Mouse (Mus musculus) left cerebral cortex, postnatal 14 days (tissue): ENCODE results near the gene Diaph3. TPM values are rescaled to one million over a fixed set of nuclear protein-coding genes. Genes with fewer than 3 reads are reported as not detected.
"Not testable (repeated sequence)": the region's sequence is repeated elsewhere in the genome, so short reads cannot be mapped to it uniquely, and the experiment has no call there.

Source experiments
- DNase-seq, 2 experiments: peaks; one replicate each; pipeline ENCODE4 v3.0.0; 2021 to 2022; ENCODE audit warnings: low spot score in 2 of 2, mixed read lengths in 1 of 2
- intact Hi-C: fragments of 180-260 bp; cut with DNase I; formaldehyde crosslinking; loops from one replicate; pipeline ENCODE4 v1.15.1; 2025
- total RNA-seq, 2 experiments: library from RNA; stranded (reverse); gene quantifications; 2 replicates each; pipeline ENCODE4 v1.2.3; 2021

Diaph3 gene
- total RNA-seq, 2 experiments from 2014 or later: 4.2 to 5.1 TPM

DNA sequence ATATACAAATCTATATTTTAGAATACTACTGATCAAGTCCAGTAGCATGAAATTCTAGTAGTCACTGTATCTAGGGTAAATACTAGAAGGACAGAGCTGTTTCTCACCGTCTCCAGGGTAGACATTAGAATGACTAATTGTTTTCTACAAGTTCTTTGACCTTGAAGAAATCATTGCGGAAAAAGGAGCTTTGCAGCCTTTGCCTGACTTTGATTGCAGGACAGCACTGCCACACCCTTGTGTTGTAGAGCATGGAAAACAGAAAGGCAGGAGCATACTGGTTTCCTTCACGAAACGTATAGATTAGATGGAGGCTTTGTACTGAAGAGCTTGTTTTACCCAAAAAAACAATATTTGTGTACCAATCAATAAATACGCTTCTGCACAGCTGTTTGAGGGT lies 52.6 kb downstream of the Diaph3 start:
- intact Hi-C loops: no loop called here
- DNase-seq: no peak

DNA sequence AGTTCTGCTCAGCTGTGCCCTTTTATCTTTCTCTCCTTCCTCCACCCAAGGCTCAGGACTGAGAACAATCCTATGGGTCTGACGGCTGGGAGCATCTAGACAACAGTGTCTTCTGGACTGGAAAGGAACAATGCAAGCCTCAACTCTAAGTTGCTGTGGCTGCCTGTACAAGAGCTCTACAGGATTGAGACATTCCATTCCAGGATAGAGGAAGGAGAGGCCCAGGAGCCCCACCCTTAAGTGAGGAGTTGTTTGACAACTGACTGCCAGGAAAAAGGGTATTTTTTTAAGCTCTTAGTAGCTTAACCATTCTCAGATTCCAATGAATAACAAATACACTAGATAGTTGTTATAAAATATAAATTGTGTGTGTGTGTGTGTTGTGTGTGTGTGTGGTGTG lies 53.0 kb downstream of the Diaph3 start:
- no peak for DNase-seq

DNA sequence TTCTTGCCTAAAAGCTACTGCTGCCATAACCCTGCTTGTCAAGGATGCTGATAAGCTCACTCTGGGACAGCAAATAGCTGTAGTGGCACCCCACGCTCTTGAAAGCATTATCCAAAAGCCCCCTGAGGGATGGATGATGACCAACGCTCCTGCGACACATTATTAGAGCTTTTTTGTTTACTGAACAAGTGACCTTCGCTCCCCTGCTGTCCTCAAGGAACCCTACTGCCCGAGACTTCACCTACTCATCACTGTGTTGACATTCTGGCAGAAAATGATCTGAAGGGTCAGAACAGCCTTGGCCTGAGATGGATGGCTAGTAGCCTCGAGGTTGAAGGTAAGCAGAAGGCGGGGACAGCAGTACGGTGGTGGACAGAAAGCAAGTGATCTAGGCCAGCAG lies 56.1 kb downstream of the Diaph3 start:
- DNase-seq, intact Hi-C loops: not testable (repeated sequence)

More for the DNA sequence above, 53.0 kb downstream of the Diaph3 start:
- intact Hi-C loops: no loop called here

DNA sequence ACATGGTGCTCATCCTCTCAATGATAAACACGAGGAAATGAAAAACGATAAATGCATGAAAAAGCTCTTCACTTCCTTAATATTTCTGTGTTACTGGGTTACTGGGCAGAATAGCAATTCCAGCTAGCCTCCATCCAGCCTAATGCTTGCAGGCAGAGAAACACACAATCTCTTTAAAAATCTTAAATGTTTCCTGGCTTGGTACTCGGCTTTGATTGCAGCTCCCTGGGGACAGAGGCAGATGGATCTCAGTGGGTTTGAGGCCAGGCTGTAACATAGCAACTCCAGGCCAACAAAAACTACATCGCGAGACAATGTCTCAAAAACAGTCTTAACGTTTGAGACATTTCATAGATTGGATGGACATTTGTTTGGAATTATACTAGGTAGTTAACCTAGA lies 57.1 kb downstream of the Diaph3 start:
- intact Hi-C loops: no loop called here

DNA sequence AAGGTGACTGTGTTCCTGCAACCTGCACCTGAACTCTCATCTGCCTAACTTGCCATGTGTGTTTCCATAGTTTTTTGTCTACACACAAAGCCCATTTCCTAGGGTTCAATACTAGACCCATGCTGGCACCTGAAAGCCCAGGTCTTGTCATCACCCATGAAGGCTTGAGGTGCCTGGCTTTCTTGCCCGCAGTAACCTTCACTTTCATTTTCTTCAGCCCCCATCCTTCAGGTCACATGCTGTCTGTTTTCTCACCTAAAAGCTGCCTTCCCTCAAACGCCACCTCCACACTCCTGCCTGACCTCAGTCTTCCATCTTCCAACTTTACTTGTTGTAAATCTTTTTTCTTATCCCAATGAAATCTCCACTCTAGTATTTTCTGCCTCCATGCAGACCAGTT lies 61.3 kb downstream of the Diaph3 start:
- intact Hi-C loops: no loop called here
- DNase-seq: no peak

More for the DNA sequence above, 57.1 kb downstream of the Diaph3 start:
- no peak for DNase-seq

DNA sequence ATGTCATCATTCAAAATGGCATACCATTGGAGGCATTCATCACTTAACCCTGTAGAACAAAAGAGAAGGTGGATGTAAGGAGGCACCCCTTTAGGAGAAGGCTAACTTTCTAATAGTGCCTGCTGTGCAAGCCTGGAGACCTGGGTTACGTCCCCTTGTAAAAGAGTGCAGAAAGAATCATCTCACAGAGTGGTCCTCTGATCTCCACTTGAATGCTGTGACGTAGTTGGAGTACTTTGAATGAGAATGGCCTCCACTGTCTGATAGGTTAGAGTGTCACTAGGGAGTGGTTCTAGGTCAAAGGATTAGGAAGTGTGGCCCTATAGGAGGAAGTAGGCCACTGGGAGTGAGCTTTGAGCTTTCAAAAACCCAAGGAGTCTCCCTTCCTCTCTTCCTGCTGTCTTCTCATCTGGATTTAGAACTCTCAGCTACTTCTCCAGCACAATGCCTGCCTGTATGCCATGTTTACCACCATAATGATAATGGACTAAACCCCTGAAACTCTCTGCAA lies 66.0 kb downstream of the Diaph3 start:
- no peak for DNase-seq
- intact Hi-C loops: no loop called here

DNA sequence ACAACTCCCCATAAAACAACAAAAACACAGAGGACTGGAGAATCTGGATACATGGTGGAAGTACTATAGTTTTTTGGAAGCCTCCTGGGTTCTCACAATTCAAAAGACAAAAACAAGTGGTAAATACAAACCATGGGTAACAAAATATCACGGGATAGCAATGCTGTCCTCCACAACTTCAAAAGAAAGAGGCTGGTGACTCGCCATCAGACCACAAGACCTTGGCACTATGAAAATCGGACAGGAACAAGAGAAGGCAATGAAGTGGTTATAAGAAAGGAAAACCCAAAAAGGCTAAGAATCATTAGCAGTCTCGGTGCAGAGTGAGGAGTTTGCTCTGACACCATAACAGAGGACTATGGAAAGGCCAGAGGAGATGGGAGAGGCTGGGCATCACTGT lies 76.8 kb downstream of the Diaph3 start:
- intact Hi-C loops: no loop called here
- no peak for DNase-seq

DNA sequence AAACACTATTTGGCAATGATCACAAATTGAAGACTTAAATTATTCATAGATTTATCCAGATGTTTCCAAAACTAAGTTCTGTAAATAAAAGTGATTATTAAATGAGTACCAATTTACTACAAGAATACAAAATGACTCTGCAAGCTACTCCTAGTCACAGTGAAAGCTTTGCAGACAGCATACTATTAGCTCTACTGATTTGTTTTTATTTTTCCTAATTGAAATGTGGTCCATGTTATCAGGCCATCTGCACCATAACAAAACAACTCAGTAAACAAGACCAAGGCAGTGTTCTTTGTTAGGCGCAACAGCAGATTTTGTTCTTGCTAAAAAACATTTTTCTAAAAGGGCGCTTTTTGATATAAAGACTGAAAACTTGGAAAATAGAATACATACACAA lies 84.9 kb downstream of the Diaph3 start:
- no peak for DNase-seq
- intact Hi-C loops: no loop called here

DNA sequence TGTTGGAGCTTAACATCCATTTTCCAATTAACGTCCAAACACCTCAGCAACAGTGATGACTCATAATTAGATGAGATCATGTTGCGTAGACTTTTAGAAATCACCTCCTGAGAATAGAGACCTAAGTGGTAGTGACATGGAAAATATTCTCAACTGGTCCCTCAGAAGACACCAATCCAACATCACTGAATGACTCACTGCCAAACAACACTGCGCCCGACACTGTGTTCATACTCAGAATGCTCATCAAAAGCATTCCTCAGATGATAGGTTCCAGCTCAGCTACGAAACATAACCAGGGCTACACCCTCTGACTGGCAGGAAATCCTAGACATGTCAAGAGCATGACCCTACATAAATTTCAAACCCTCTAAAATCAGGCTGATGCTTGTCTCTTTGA lies 89.8 kb downstream of the Diaph3 start:
- no peak for DNase-seq
- intact Hi-C loops: no loop called here

DNA sequence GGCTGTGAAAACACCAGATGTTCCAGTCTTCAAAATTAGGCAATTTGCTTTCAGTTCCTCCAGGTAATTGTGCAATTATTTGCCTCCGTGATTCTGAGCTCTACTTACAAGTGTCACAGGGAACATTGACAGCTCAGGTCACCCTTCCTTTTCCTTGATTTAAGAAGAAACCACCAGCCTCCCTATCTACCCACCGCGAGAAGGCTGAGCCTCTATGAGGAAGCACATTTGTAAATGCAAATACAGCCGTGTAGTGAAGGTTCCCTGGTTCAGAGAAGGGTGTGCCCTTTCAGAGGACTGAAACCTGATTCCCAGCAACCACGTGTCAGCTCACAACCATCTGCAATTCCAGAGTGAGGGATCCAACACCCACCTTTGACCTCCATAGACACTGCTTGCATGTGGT lies 96.6 kb downstream of the Diaph3 start:
- no peak for DNase-seq
- intact Hi-C loops: no loop called here

DNA sequence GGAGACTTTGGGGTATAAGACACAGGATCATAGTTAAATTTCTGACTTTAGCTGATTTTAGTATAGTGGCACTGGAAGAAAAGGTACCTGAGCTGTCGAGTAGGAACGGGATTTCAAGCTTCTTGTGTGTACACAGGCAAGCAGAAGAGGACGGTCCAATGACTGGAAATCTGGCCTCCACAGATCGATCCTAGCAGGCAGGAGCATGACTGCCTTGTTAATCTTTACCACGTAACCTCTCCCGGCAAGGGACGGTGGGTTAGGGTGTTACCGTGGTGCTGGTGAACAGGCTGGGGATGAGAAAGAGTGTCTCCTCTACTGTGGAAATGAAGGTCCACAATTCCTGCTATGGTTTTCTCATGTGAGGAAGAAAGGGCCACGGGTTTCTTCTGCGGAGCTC lies 120.8 kb downstream of the Diaph3 start:
- DNase-seq: no peak
- intact Hi-C loops: no loop called here

DNA sequence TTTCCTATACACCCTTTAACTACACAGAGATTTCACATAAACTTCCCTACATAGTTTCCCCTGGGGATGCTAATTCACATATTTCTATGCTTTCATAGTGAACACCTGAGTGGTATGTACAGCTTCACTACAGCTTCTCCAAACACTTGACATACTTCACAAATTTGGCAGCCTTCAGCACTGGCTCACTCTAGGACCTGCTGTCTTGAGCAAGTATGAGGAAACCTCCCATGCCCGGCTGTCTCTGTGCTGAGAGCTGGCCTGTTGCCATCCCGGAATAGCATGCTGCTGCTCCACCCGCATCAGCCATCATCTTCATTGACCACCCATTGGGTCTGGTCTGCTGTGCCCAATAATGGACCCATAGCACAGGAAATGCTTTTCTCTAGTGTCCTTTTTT lies 121.3 kb downstream of the Diaph3 start:
- DNase-seq: no peak
- intact Hi-C loops: no loop called here

DNA sequence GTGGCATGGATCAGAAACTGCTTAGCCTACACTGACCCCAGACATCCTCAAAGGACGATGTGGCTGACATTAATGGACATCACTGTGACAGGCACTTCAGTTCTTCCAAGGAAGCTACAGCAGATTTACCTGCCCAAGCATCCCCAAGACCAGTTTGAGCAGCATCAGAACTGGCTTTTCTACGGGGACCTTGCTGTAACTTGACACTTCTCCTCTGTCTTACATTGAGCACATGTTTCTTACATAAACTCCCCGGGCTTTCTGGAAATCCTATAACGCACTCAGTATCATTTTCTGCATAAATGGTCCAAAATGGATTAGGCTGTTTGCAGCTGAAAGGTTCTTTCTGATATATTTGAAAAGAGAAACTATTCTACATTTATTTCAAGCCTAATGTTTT lies 143.7 kb downstream of the Diaph3 start:
- intact Hi-C loops: no loop called here
- DNase-seq: no peak

DNA sequence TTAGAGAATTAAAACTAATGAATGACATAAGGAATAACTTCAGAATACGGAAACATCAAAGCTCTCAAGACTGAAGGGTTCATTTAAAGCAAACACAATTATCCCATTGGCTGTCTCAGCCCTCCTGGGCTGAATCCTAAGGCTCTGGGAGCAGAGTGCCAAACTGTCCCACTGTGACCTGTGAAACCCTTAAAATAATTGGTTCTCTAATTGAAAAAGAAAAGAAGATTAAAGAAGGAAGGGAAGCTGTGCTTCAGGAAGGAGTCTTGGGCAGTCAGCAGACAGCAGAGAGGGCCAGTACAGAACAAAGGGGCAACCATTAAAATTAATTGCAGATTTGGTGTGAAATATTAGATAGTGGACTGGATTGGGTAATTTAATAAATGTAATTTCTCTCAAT lies 189.9 kb downstream of the Diaph3 start:
- intact Hi-C loops: no loop called here
- no peak for DNase-seq

DNA sequence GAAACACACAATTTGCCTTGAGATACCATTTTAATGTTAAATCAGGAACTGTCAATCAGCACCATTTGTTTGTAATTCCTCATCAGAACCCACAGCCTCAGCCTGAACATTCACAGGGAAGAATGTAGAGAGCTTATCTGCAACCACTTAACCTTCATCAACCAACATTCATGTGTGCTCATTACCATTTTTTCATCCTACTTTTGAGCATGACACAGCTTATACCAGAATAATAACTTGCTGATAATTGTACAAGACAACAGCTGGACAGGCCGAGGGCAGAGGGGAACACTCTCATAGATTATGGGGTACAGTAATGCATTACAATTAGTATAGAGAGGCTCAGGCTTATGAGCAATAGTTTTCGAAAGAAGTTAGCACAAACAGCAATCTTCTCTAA lies 203.1 kb downstream of the Diaph3 start:
- no peak for DNase-seq
- intact Hi-C loops: no loop called here

DNA sequence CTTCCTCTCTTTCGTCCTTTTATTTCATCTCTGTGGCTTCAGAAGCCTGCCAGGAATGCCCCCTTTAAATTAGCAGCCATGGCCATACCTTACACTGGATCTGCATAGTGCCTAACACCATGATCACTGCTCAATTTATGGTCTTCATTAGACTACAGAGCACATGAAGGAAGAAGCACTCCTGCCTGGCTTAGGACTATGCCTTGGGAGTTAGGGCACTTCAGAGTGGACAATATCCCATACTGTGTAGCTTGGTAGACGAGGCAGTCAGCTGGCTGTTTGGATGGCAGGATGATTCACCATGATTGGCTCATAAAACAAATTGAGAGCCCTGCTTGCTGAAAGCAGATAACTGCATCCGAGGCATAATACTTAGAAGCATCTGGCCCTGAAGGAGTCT lies 204.6 kb downstream of the Diaph3 start:
- intact Hi-C loops: no loop called here
- peak in 1 of 2 experiments; percentile 2 for DNase-seq

DNA sequence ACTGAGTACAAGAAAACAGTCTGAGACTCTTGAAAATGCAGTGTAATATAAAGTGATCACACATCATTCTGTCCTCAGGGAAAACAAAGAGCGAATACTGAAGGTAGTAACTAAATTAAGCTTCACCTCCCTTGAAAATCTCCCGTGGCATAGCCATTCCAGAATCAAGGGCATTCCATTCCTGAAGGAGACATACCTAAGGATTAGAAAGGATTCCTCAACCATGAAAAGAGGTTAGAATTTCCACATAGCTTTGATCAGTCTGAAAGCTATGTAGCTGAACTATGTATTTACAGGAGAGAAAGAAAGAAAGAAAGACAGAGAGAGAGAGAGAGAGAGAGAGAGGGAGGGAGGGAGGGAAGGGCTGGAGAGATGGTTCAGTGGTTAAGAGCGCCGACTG lies 210.3 kb downstream of the Diaph3 start:
- DNase-seq: no peak
- intact Hi-C loops: no loop called here

DNA sequence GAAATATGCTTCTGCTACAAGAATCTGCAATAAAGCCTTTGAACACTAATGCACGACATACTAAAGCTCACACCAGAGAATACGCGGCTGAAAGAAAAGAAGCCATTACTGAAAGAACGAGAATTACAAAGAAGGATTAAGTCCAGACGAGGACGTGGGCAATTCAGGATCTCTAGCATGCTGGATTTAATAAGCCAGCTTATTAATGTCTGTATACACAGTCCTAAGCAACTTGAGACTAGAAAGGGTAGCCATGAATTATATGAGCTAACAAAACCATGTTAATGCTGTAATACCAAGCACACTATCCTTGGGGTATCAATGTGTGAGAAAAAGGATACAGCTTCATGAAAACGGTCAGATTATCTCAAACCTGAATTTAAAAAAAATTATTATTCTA lies 214.2 kb downstream of the Diaph3 start:
- intact Hi-C loops: no loop called here
- no peak for DNase-seq

DNA sequence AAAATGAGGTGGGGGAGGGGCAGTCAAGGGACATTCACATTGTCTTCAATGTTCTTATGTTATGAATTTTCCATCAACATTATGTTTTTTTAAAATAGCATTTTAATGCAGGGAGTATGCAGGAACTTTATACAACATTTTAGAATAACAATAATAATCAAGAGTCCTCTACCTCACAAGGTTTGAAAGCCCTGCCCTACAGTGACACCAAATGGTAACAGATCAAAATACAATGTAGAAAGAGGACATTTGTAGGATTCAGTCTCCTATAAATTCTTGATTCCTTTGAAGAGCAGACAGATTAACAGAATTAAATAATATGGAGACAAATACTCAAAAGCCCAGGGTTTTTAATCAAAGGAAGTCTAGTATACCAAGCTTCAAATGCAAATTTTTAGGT lies 242.1 kb downstream of the Diaph3 start:
- intact Hi-C loops: no loop called here
- peak; percentile 15 to 19 for DNase-seq

DNA sequence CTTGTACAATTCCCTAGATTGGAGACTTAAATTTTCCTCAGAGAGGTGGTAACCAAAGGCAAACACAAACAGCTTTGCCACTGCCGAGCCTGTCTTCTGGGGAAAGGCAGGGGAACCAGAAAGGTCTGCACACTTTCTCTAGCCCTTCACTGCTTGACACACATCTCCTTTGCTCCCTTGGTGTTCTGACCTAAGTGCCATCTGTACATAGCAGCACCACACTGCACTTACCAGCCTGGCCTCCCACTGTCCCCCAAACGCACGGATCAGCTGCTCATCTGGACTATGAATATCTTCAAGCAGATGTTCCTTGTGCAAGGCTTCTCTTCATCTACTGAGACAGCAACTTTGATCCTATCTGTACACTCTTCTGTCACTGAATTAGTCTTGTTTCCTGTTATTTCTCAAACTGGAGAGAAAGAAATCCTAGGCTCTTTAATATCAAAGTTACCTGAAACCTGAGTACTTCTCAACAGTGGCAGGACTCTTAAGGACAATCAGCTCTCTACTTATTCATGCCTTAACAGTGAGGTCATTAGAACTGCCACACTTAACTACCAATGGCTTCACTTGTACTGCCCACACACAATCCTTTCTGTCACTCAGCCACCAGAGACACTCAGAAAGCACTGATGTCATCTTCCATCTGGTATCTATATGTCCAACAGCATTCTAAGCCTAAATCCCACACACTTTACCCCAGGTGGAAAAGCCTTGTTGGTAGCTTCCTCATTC lies 251.8 kb downstream of the Diaph3 start:
- intact Hi-C loops: no loop called here

DNA sequence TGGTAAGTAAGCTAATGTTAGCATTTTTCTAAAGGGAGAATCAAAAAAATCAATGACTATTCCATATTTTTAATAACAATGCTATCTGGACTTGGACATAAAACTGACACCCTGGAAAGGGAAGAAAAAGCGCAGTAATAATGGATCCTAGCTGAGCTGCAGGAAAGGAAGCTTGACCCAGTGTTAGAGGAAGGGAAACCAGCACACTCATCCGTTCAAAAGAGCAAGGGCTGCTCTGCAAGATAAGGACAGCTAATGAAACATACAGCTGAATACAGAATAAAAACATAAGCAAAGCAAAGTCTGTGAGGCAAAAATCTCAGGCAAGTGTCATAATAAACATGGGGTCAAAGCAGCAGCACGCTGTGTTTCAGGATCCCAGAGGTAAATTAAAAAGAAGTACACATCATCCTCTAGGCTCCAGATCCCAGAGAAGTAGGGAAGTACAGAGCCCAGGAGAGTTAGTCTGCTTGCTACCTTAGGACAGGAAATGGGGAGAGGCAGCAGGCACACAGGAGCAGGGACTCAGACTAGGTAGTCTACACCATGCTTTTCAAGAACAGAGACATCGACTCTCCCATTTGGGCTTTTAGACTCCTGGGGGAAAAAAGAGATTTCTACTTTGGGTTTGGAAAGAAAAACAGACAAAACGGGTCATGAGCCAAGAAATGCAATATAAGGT lies 255.5 kb downstream of the Diaph3 start:
- intact Hi-C loops: no loop called here

More for the DNA sequence above, 251.8 kb downstream of the Diaph3 start:
- DNase-seq: no peak

More for the DNA sequence above, 255.5 kb downstream of the Diaph3 start:
- DNase-seq: no peak
